Mouse (Mus musculus) liver, embryonic 15.5 days (tissue): Measurements from ENCODE around the gene Ilk. TPM values are rescaled to one million over a fixed set of nuclear protein-coding genes. Genes with fewer than 3 reads are reported as not detected.
"Not testable (repeated sequence)": the region's sequence is repeated elsewhere in the genome, so short reads cannot be mapped to it uniquely, and the experiment has no call there.

Experiments used
- ATAC-seq: fragments of 200-750 bp; cut with Nextera tagmentation; 2 replicates; pipeline ENCODE4 v1.8.0; 2017; ENCODE audit warnings: moderate number of reproducible peaks, mild to moderate bottlenecking, moderate library complexity; ENCODE audit not compliant: insufficient read depth
- H3K27ac ChIP-seq: fragments of 300-500 bp; sonication (generic); replicated peaks from 2 replicates; pipeline ENCODE4 v1.5.1; 2015; ENCODE audit warnings: mild to moderate bottlenecking, inconsistent platforms
- H3K27me3 ChIP-seq: fragments of 300-500 bp; sonication (generic); 2 replicates; pipeline ENCODE4 v1.6.1; 2015; ENCODE audit warnings: mild to moderate bottlenecking, inconsistent platforms
- H3K36me3 ChIP-seq: fragments of 300-500 bp; sonication (generic); replicated peaks from 2 replicates; pipeline ENCODE4 v1.6.1; 2015; ENCODE audit warnings: moderate library complexity, mild to moderate bottlenecking, inconsistent platforms
- H3K4me1 ChIP-seq: fragments of 300-500 bp; sonication (generic); replicated peaks from 2 replicates; pipeline ENCODE4 v1.6.1; 2015; ENCODE audit warnings: inconsistent platforms
- H3K4me2 ChIP-seq: fragments of 300-500 bp; sonication (generic); 2 replicates; pipeline ENCODE4 v1.6.1; 2015; ENCODE audit warnings: moderate library complexity, mild to moderate bottlenecking, inconsistent platforms
- H3K4me3 ChIP-seq: fragments of 300-500 bp; sonication (generic); replicated peaks from 2 replicates; pipeline ENCODE4 v1.5.1; 2015; ENCODE audit warnings: mild to moderate bottlenecking, inconsistent platforms
- H3K9ac ChIP-seq: fragments of 300-500 bp; sonication (generic); 2 replicates; pipeline ENCODE4 v1.6.1; 2015; ENCODE audit warnings: moderate library complexity, mild to moderate bottlenecking, inconsistent platforms
- H3K9me3 ChIP-seq: fragments of 300-500 bp; sonication (generic); replicated peaks from 2 replicates; pipeline ENCODE4 v1.6.1; 2016; ENCODE audit warnings: inconsistent platforms
- WGBS: fragments of 180-500 bp; shearing (Covaris S2); methylation state at CpG from one replicate; pipeline ENCODE4 v1.1.7; 2015; ENCODE audit warnings: mixed read lengths; ENCODE audit not compliant: insufficient replicate concordance; 5-methylcytosine and 5-hydroxymethylcytosine counted together
- polyA plus RNA-seq: library from polyadenylated mRNA; unstranded; fragments of >200 nt; fragmentation: Nextera tagmentation; extraction: Ambion mirVana; gene quantifications from 2 replicates; pipeline ENCODE4 v1.2.1, GENCODE M21; 2015

Gene Ilk
- polyA plus RNA-seq, 1 experiment from 2014 or later: 120 TPM

DNA sequence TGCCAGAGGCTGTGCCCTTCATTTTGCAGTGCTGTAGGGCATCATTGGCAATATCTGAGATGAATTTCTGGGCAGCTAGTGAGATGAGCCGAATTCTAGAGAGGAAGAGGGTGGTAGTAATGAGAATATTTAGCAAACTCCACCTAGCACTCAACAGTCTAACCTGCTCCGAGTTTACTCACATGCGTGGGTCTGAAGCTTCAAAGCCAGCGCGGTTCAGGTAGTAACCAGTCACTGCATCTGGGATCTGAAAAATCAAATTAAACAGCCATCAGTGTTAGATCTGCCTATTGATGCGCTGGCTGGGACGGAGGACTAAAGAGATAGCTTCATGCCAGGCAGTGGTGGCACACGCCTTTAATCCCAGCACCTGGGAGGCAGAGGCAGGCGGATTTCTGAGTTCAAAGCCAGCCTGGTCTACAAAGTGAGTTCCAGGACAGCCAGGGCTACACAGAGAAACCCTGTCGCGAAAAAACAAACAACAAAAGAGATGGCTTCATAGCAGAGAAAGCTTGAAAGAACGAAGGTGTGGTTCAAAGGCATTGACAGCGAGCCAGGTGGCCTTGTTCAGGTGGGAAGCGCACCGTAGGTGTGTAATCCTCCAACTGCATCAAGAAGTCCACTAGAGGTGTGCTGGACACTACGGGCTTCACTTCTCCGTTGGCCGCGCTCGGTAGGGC lies 7.0 kb downstream of the Ilk start:
- peaks cover 63% of the 10 kb centered on the region for H3K36me3 ChIP-seq
- H3K9me3 ChIP-seq, ATAC-seq, H3K27me3 ChIP-seq: not testable (repeated sequence)
- peak overlapping the region; percentile 89 for H3K4me2 ChIP-seq
- peak overlapping the region; percentile 93 for H3K9ac ChIP-seq
- peak overlapping the region; percentile 97 for H3K4me3 ChIP-seq
- H3K27ac ChIP-seq: peak overlapping the region; percentile 87
- WGBS: 24% methylated on average over 20 of the region's 20 CpGs
- peaks cover 50% of the 10 kb centered on the region for H3K4me1 ChIP-seq

DNA sequence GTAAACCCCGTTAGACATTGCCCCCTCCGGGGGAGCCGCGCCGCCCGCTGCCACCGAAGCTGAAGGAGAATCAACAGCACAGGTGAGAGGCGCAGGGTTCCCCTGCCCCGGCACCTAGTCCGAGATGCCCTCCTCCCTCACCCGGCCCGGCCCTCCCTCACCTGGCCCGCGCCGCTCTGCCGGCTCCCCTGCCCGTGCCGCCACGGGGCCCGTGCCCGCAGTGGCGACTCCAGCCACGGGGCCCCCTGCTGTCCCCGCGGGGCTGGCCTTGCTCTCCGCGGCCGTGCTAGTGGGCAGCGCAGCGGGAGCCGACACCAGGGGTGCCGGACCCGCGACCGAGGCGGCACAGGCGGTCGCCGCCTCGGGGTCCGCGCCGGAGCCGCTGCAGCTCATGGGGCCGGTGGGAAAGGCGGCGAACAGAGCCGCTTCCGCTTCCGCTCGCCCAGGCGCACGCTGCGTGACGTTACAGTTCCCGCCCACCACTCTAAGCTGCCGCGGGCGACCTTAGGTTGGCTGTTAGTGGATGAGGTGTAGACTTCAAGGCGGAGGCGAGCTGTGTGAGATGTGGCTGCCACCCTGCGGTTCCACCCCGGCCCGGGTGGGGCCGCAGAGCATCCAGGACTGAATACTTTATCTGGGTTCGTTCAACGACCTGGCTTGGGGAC lies 7.7 kb downstream of the Ilk start, which contains the start of gene Taf10:
Gene Taf10 (minus strand): TSS at position 436 of the 665 bp plus-strand sequence.
- H3K27ac ChIP-seq: peak within 1 kb of the TSS; percentile 87
- under 1% methylated on average over 67 of the region's 67 CpGs for WGBS
- H3K9ac ChIP-seq: peak within 1 kb of the TSS; percentile 93
- no peaks in the 10 kb centered on the region for H3K27me3 ChIP-seq
- peak within 1 kb of the TSS; percentile 89 for H3K4me2 ChIP-seq
- peak; percentile 99 for ATAC-seq
- H3K36me3 ChIP-seq: peaks cover 70% of the 10 kb centered on the region
- H3K4me3 ChIP-seq: peak within 1 kb of the TSS; percentile 97
- no peaks in the 10 kb centered on the region for H3K9me3 ChIP-seq
- H3K4me1 ChIP-seq: peaks cover 43% of the 10 kb centered on the region

DNA sequence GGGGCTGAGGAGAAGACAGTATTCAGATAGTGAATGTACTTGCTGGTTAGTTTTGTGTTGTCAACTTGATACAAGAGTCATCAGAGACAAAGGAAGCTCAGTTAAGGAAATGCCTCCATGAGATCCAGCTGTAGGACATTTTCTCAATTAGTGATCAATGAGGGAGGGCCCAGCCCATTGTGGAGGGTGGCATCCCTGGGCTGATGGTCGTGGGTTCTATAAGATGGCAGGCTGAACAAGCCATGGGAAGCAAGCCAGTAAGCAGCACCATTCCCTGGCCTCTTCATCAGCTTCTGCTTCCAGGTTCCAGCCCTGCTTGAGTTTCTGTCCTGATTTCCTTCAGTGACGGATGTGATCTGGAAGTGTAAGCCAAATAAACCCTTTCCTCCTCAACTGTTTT lies 11.4 kb downstream of the Ilk start:
- H3K4me1 ChIP-seq: peaks cover 39% of the 10 kb centered on the region
- no peak overlapping the region for H3K4me3 ChIP-seq
- H3K27me3 ChIP-seq: no peaks in the 10 kb centered on the region
- WGBS: 65% methylated on average over 2 of the region's 2 CpGs
- H3K9ac ChIP-seq: no peak overlapping the region
- peaks cover 42% of the 10 kb centered on the region for H3K36me3 ChIP-seq
- no peaks in the 10 kb centered on the region for H3K9me3 ChIP-seq
- no peak for ATAC-seq
- no peak overlapping the region for H3K27ac ChIP-seq
- no peak overlapping the region for H3K4me2 ChIP-seq

DNA sequence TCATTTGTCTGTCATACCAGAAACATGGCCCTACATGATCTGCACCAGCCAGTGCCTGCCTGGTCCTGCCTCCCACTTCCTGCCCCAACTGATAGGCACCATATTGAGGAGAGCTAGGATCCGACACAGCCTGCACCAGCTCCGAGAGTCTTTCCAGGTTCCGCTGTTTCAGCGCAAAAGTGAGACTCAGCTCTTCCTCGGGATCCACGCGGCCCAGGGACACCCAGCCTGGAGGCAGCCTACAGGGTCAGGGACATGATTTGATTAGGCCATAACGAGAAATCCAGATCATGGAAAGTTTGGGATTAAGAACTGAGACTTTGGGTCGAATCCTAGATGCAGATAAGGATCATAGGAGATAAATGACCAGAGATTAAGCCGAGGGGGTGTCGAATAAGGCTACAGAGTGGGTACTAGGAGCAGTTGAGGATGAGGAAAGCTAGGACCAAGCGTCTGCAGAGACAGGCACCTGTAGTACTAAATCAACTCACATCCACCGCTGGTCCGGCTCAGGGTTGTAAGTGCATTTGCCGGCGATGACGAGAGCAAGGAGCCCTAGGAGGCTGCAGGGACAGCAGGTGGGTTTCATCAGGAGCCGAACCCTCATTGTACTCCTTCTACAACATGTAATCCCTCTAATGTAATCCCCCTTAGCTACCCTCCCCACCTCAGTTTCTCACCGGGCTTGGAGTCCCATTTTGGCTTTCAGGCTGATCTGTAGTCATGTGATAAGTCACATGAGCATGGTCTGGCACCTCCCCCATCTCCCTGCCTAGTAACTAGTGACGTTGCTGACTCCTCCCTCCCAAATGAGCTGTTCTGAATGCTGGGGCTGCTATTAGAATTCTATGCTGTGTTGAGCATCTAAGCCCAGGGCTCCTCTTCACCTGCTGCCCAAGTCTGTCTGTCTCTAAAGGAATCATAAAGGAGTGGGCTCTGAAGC lies 15.4 kb downstream of the Ilk start, which contains the start of gene Tpp1:
Gene Tpp1 (minus strand): TSS at position 745 of the 943 bp plus-strand sequence.
- peak within 1 kb of the TSS; percentile 78 for H3K4me2 ChIP-seq
- 21% methylated on average over 20 of the region's 20 CpGs for WGBS
- no peaks in the 10 kb centered on the region for H3K9me3 ChIP-seq
- peak within 1 kb of the TSS; percentile 73 for H3K4me3 ChIP-seq
- peak within 1 kb of the TSS; percentile 74 for H3K9ac ChIP-seq
- H3K36me3 ChIP-seq: peaks cover 30% of the 10 kb centered on the region
- peak within 1 kb of the TSS; percentile 63 for H3K27ac ChIP-seq
- H3K27me3 ChIP-seq: no peaks in the 10 kb centered on the region
- H3K4me1 ChIP-seq: peaks cover 16% of the 10 kb centered on the region
- ATAC-seq: peak; percentile 80

DNA sequence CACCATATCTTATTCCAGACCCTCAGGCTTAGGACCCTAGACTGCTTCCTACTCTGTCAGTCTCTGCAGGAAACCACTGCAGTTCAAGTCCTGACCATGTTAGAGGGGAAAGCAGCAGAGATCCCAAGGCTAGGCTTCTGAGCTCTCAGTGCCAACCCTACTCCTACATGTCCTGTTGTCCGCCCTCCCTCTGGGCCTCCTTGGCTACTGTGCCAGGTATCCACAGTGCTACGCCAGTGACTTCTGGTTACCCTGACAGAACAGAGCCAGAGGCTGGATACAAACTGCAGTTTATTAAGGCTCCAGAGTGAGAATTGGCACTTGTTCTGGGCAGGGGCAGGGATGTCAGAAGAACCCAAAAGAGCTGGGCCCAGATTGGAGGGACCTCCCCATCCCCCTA lies 16.3 kb downstream of the Ilk start:
- ATAC-seq: no peak
- no peak overlapping the region for H3K4me2 ChIP-seq
- no peak overlapping the region for H3K27ac ChIP-seq
- no peaks in the 10 kb centered on the region for H3K27me3 ChIP-seq
- H3K4me3 ChIP-seq: no peak overlapping the region
- H3K36me3 ChIP-seq: peaks cover 21% of the 10 kb centered on the region
- WGBS: 75% methylated on average over 2 of the region's 2 CpGs
- peaks cover 16% of the 10 kb centered on the region for H3K4me1 ChIP-seq
- H3K9ac ChIP-seq: no peak overlapping the region
- H3K9me3 ChIP-seq: no peaks in the 10 kb centered on the region

GRCm38 (mm10) chr7:105753281-105753680 lies 16.9 kb downstream of the Ilk start:
- peaks cover 16% of the 10 kb centered on the region for H3K4me1 ChIP-seq
- no peaks in the 10 kb centered on the region for H3K27me3 ChIP-seq
- no peak overlapping the region for H3K27ac ChIP-seq
- no peak overlapping the region for H3K9ac ChIP-seq
- peaks cover 16% of the 10 kb centered on the region for H3K36me3 ChIP-seq
- H3K4me2 ChIP-seq: no peak overlapping the region
- ATAC-seq: no peak
- no peak overlapping the region for H3K4me3 ChIP-seq
- H3K9me3 ChIP-seq: no peaks in the 10 kb centered on the region
- 69% methylated on average over 10 of the region's 10 CpGs for WGBS

- peak; percentile 40 for ATAC-seq
- peak overlapping the region; percentile 62 for H3K4me2 ChIP-seq
- WGBS: 15% methylated on average over 51 of the region's 51 CpGs
- H3K4me3 ChIP-seq: peak overlapping the region; percentile 36
- no peaks in the 10 kb centered on the region for H3K9me3 ChIP-seq
- peaks cover 7% of the 10 kb centered on the region; the same call in 1 of the 2 replicates for H3K4me1 ChIP-seq
- H3K27ac ChIP-seq: no peak overlapping the region
- peaks cover 35% of the 10 kb centered on the region for H3K27me3 ChIP-seq
- H3K36me3 ChIP-seq: no peaks in the 10 kb centered on the region
- no peak overlapping the region for H3K9ac ChIP-seq
These were observed 25.6 kb downstream of the Ilk start for GRCm38 (mm10) chr7:105761813-105762484.

DNA sequence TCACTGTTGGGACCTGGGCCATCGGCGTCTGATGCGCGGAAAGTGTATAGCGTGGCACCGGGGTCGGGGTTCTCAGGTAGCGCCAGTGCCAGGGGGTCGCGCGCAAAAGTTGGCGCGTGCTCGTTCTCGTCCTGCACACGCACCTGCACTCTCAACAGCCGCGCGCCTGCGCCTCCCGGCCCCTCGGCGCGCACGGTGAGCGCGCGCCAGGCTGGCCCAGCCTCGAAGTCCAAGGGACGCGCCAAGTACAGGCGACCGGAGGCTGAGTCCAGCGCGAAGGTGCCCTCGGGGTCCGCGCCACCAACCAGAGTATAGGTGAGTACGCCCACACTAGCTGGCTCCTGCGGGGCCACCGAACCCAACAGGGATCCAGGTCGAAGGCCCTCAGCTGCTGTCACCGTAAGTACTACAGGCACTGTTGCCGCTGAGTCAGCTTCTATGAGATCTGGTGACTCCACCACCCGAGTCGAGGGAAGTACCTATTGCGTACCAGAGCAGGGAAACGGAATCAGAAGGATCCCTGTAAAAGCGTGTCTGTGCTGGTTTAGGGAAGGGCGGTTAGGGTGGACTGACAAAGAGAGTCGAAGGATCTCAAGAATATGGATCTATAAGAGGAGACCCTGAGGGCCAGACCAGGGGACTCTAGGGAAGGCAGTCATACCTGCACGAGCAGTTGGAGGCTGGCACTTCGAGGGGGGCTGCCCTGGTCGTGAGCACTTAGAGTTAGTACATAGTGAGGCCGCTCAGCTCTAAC lies 26.3 kb downstream of the Ilk start:
- ATAC-seq: peak; percentile 11; the same call in 1 of the 2 replicates
- Histone ChIP-seq H3K36me3 (no peaks in the 10 kb centered on the region), H3K4me1 (peaks cover 11% of the 10 kb centered on the region; the same call in 1 of the 2 replicates), H3K27ac (no peak overlapping the region), H3K27me3 (peaks cover 35% of the 10 kb centered on the region), H3K4me2 (peak overlapping the region; percentile 62), H3K4me3 (peak overlapping the region; percentile 36), H3K9me3 (no peaks in the 10 kb centered on the region), H3K9ac (no peak overlapping the region)
- 20% methylated on average over 55 of the region's 55 CpGs for WGBS

DNA sequence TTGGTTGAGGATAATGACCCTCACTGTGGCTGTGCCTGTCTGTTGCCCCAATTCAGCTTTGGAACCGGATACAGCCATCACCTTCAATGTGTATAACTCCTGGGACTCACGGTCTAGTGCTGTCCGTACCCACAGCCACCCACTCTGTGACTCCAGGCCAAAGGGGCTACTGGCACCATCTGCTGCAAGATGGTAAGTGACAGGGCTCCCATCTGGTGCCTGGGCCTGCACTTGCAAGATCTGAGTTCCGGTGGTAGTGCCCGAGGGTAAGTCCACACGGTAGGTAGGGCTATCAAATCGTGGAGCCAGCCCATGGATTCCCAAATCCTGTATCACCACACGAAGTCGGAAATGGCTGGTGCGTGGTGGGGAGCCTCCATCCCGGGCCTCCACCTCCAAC lies 27.9 kb downstream of the Ilk start:
- H3K36me3 ChIP-seq: no peaks in the 10 kb centered on the region
- H3K27ac ChIP-seq: no peak overlapping the region
- H3K9me3 ChIP-seq: no peaks in the 10 kb centered on the region
- 74% methylated on average over 11 of the region's 11 CpGs for WGBS
- H3K4me1 ChIP-seq: peaks cover 15% of the 10 kb centered on the region; the same call in 1 of the 2 replicates
- H3K4me3 ChIP-seq: no peak overlapping the region
- H3K9ac ChIP-seq: no peak overlapping the region
- no peak for ATAC-seq
- no peak overlapping the region for H3K4me2 ChIP-seq
- peaks cover 35% of the 10 kb centered on the region for H3K27me3 ChIP-seq

- no peaks in the 10 kb centered on the region for H3K36me3 ChIP-seq
- H3K9me3 ChIP-seq: no peaks in the 10 kb centered on the region
- peaks cover 13% of the 10 kb centered on the region for H3K27me3 ChIP-seq
- H3K4me3 ChIP-seq: no peak overlapping the region
- no peak overlapping the region for H3K9ac ChIP-seq
- peaks cover 14% of the 10 kb centered on the region; the same call in 1 of the 2 replicates for H3K4me1 ChIP-seq
- peak; percentile 21; the same call in 1 of the 2 replicates for ATAC-seq
- no peak overlapping the region; the same call in 1 of the 2 replicates for H3K4me2 ChIP-seq
- no peak overlapping the region; the same call in 1 of the 2 replicates for H3K27ac ChIP-seq
- WGBS: 13% methylated on average over 6 of the region's 6 CpGs
These were observed 31.4 kb downstream of the Ilk start for GRCm38 (mm10) chr7:105767729-105768165.
